Mouse (Mus musculus): Measurements from ENCODE around the gene Cyp2u1. TPM values are rescaled to one million over a fixed set of nuclear protein-coding genes. Genes with fewer than 3 reads are reported as not detected.

Gene Cyp2u1
- total RNA-seq, 2 experiments from 2014 or later = 15.6 to 15.7 TPM

GRCm38 (mm10) chr3:131254991-131255390, 48.0 kb downstream of the Cyp2u1 start:
- no peak for DNase-seq

- no peak for DNase-seq
Observed at GRCm38 (mm10) chr3:131251601-131252000, 51.4 kb downstream of the Cyp2u1 start.

GRCm38 (mm10) chr3:131250978-131251377, 52.0 kb downstream of the Cyp2u1 start:
- DNase-seq = no peak

GRCm38 (mm10) chr3:131250283-131250682, 52.7 kb downstream of the Cyp2u1 start:
- no peak for DNase-seq

- DNase-seq = no peak
Observed at GRCm38 (mm10) chr3:131248444-131248843, 54.6 kb downstream of the Cyp2u1 start.

- DNase-seq = no peak
Observed at GRCm38 (mm10) chr3:131247851-131248250, 55.2 kb downstream of the Cyp2u1 start.

- no peak for DNase-seq
Observed at GRCm38 (mm10) chr3:131247447-131247846, 55.6 kb downstream of the Cyp2u1 start.

- DNase-seq = no peak
Observed at GRCm38 (mm10) chr3:131246579-131247046, 56.4 kb downstream of the Cyp2u1 start.

- DNase-seq = peak; percentile 33 to 44
Observed at GRCm38 (mm10) chr3:131245766-131246578, 57.1 kb downstream of the Cyp2u1 start.

Other genes starting within 250 kb of the Cyp2u1 start
- 1 to 10 TPM; 5.5 to 6.7 TPM for gene Lef1, start 192.8 kb downstream of the Cyp2u1 start, total RNA-seq (2021)
- gene Hadh, start 31.1 kb downstream of the Cyp2u1 start, total RNA-seq (2021) = 10 to 100 TPM; 21.0 to 21.5 TPM
- 1 to 10 TPM; 2.1 to 3.5 TPM for gene Sgms2, start 188.2 kb upstream of the Cyp2u1 start, total RNA-seq (2021)